Mouse (Mus musculus): ENCODE data around the gene Brwd1.
A peak's percentile ranks its signal among the peaks of the same experiment; 100 is the strongest.
"Not testable (repeated sequence)": the region's sequence is repeated elsewhere in the genome, so short reads cannot be mapped to it uniquely, and the experiment has no call there.

Gene Brwd1

GRCm38 (mm10) chr16:95964427-95965023 lies 117.8 kb downstream of the Brwd1 start:
- DNase-seq = peak; percentile 74

GRCm38 (mm10) chr16:95961484-95961883 lies 120.8 kb downstream of the Brwd1 start:
- not testable (repeated sequence) for DNase-seq

GRCm38 (mm10) chr16:95960689-95961088 lies 121.6 kb downstream of the Brwd1 start:
- DNase-seq = not testable (repeated sequence)

- no peak for DNase-seq
These were observed 124.2 kb downstream of the Brwd1 start for GRCm38 (mm10) chr16:95958080-95958479.

GRCm38 (mm10) chr16:95956618-95957017 lies 125.7 kb downstream of the Brwd1 start:
- no peak for DNase-seq

GRCm38 (mm10) chr16:95955716-95956346 lies 126.5 kb downstream of the Brwd1 start:
- no peak for DNase-seq

- DNase-seq = no peak
These were observed 128.0 kb downstream of the Brwd1 start for GRCm38 (mm10) chr16:95954341-95954740.

- DNase-seq = no peak
These were observed 129.1 kb downstream of the Brwd1 start for GRCm38 (mm10) chr16:95953159-95953650.

- no peak for DNase-seq
These were observed 130.9 kb downstream of the Brwd1 start for GRCm38 (mm10) chr16:95951471-95951870.

- peak; percentile 81 for DNase-seq
These were observed 136.7 kb downstream of the Brwd1 start for GRCm38 (mm10) chr16:95945389-95946311.

- DNase-seq = no peak
These were observed 139.1 kb downstream of the Brwd1 start for GRCm38 (mm10) chr16:95943186-95943585.
